Mouse (Mus musculus): ENCODE measurements around the gene Afap1l2.

DNA sequence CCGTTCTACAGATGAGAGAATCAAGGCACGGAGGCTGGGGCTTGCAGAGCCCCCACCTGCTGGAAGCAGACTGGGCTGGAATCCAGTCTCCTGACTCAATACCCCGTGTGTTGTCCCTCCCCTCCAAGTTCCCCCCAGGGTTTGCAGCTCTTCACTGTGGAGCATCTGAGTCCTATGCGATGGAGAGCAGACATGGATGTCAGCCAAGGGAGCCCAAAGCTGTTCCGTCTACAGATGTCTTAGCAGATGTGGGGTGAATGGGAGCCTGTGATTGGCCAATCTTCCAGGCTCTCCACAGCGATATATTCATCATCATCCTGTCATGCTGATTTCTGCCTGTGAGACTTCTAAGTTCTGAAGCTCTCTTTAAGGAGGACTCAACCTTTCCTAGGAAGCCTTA is 130.7 kb downstream of the Afap1l2 start:
- TF ChIP-seq GATA1 (IDR thresholded peaks at IDR 0.05; ENCODE audit: low read length) (no peak), TAL1 (IDR thresholded peaks at IDR 0.05; ENCODE audit: low read length) (no peak)
